Mouse (Mus musculus) embryonic facial prominence, embryonic 15.5 days (tissue): ENCODE results near the gene Dscam. TPM values are rescaled to one million over a fixed set of nuclear protein-coding genes. Genes with fewer than 3 reads are reported as not detected.

ENCODE experiments used
- ATAC-seq: fragments of 200-750 bp; cut with Nextera tagmentation; 2 replicates; pipeline ENCODE4 v1.8.0; 2017; ENCODE audit warnings: low read depth, moderate TSS enrichment; ENCODE audit not compliant: insufficient number of reproducible peaks, low FRiP score, low TSS enrichment
- H3K27ac ChIP-seq: fragments of 300-500 bp; sonication (generic); replicated peaks from 2 replicates; pipeline ENCODE4 v1.5.1; 2015; ENCODE audit warnings: mild to moderate bottlenecking, inconsistent platforms
- H3K27me3 ChIP-seq: fragments of 300-500 bp; sonication (generic); 2 replicates; pipeline ENCODE4 v1.6.1; 2015; ENCODE audit warnings: inconsistent platforms
- H3K36me3 ChIP-seq: fragments of 300-500 bp; sonication (generic); 2 replicates; pipeline ENCODE4 v1.6.1; 2015; ENCODE audit warnings: mild to moderate bottlenecking, inconsistent platforms
- H3K4me1 ChIP-seq: fragments of 300-500 bp; sonication (generic); 2 replicates; pipeline ENCODE4 v1.6.1; 2015; ENCODE audit warnings: inconsistent platforms
- H3K4me2 ChIP-seq: fragments of 300-500 bp; sonication (generic); replicated peaks from 2 replicates; pipeline ENCODE4 v1.6.1; 2015; ENCODE audit warnings: mild to moderate bottlenecking, inconsistent platforms
- H3K4me3 ChIP-seq: fragments of 300-500 bp; sonication (generic); replicated peaks from 2 replicates; pipeline ENCODE4 v1.5.1; 2015; ENCODE audit warnings: mild to moderate bottlenecking, inconsistent platforms
- H3K9ac ChIP-seq: fragments of 300-500 bp; sonication (generic); 2 replicates; pipeline ENCODE4 v1.6.1; 2015; ENCODE audit warnings: inconsistent platforms
- H3K9me3 ChIP-seq: fragments of 300-500 bp; sonication (generic); replicated peaks from 2 replicates; pipeline ENCODE4 v1.6.1; 2016; ENCODE audit warnings: inconsistent platforms
- WGBS: fragments of 180-500 bp; shearing (Covaris S2); methylation state at CpG from one replicate; pipeline ENCODE4 v1.1.7; 2015; 5-methylcytosine and 5-hydroxymethylcytosine counted together
- polyA plus RNA-seq: library from polyadenylated mRNA; unstranded; fragments of >200 nt; fragmentation: Nextera tagmentation; extraction: Ambion mirVana; gene quantifications from 2 replicates; pipeline ENCODE4 v1.2.1, GENCODE M21; 2015

Gene Dscam
- polyA plus RNA-seq, 1 experiment from 2014 or later, result 0.31 TPM

DNA sequence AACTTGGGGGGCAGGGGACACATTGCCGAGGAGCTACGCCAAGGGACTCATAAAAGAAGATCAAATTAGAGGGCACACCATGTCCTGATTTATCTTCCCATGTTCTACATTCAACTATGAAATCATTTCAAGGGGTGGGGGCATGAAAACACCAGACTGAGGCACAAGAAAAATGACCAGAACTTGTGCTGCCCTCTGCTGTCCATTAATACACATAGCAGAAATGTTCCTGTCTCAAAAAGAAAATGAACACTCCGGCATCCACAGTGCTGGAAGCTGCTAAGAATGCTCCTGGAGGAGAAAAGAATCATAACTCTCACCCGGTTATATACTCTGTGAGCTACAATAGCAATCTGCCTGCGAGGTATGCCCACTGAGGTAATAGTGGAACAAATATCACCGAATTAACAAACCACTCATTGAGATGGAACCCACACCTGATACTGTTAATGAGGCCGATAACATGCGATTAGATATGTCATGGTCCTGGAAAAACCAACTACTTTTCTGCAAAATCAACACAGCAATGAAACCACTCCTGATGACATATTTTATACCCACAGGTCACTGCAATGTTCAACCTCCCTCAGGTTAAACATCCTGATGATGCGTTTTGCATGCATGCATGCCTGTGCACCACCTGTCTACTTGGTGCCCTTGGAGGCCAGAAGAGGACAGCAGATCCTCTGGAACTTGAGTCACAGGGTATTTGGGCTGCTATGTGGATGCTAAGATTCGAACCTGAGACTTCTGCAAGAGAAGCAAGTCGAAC, 498.8 kb downstream of the Dscam start:
- ATAC-seq, result no peak
- Histone ChIP-seq H3K27ac (no peak overlapping the region), H3K4me2 (no peak overlapping the region), H3K9me3 (no peaks in the 10 kb centered on the region), H3K27me3 (peaks cover 6% of the 10 kb centered on the region), H3K9ac (no peak overlapping the region), H3K4me1 (no peaks in the 10 kb centered on the region), H3K36me3 (no peaks in the 10 kb centered on the region), H3K4me3 (no peak overlapping the region)
- 59% methylated on average over 11 of the region's 11 CpGs for WGBS

DNA sequence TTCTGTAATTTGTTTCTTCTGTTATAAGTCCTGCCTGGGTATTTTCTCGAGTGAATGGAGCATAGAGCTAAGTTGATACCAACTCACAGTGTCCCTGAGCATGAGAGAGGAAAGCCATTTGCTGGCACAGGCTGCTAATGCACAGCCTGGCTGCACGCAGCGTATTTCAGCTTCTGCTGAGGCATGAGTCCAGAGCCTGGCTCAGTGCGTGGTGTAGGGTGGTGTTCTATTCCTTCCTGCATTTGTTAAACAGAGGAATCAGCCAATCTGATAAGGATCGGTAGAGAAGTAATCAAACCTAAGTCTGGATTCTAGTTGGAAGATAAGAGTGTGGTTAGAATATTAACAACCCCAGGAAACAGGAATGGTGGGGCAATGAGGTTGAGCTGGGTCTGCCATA, 500.8 kb downstream of the Dscam start:
- Histone ChIP-seq H3K27ac (no peak overlapping the region), H3K27me3 (peaks cover 6% of the 10 kb centered on the region), H3K9me3 (no peaks in the 10 kb centered on the region), H3K4me1 (no peaks in the 10 kb centered on the region), H3K4me2 (no peak overlapping the region), H3K36me3 (no peaks in the 10 kb centered on the region), H3K9ac (no peak overlapping the region), H3K4me3 (no peak overlapping the region)
- 66% methylated on average over 5 of the region's 5 CpGs for WGBS
- ATAC-seq, result no peak

DNA sequence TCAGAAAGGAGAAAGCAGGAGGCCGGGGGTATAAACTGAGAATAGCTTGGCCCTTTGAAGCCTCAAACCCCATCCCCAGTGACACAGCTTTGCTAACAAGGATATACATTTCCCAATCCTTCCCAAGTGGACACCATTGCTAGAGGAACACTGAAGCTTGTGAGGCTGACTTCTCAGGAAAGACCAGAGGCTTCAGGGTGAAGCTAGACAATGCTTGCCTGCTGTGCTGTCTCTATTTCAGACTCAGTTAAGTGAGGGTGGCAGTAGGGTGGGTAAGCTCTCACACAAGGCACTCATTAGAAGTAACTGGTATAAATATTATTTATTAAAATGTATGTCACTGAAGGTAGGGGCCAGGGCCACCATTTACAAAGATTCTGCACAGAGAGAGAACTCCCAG, 502.1 kb downstream of the Dscam start:
- Histone ChIP-seq H3K36me3 (no peaks in the 10 kb centered on the region), H3K27me3 (peaks cover 6% of the 10 kb centered on the region)
- no peak for ATAC-seq

DNA sequence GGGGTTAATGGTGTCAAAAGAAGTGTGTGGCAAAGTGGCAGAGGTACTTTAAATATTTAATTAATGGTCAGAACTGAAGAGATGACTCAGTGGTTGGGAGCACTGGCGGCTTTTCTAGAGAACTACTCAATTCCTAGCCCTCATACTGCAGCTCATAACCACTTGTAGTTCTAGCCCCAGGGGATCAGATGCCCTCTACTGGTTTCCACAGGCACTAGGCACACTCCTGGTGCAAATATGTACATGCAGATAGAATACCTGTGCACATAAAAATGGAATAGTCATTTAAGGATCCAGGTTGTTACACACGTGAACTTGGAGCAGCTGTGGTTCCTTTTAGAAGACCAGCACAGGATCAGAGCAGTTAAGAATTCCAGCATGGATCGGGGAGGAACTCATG, 509.5 kb downstream of the Dscam start:
- H3K9ac ChIP-seq, result no peak overlapping the region
- H3K4me2 ChIP-seq, result no peak overlapping the region
- H3K4me3 ChIP-seq, result no peak overlapping the region
- no peak overlapping the region for H3K27ac ChIP-seq
- ATAC-seq, result no peak
- no peaks in the 10 kb centered on the region for H3K36me3 ChIP-seq
- H3K9me3 ChIP-seq, result no peaks in the 10 kb centered on the region
- H3K4me1 ChIP-seq, result peaks cover 8% of the 10 kb centered on the region; the same call in 1 of the 2 replicates
- 84% methylated on average over 3 of the region's 3 CpGs for WGBS
- H3K27me3 ChIP-seq, result no peaks in the 10 kb centered on the region

More for the DNA sequence above, 502.1 kb downstream of the Dscam start:
- Histone ChIP-seq H3K9ac (no peak overlapping the region), H3K4me1 (no peaks in the 10 kb centered on the region), H3K4me3 (no peak overlapping the region), H3K27ac (no peak overlapping the region), H3K9me3 (no peaks in the 10 kb centered on the region), H3K4me2 (no peak overlapping the region)
- 85% methylated on average over 1 of the region's 1 CpGs for WGBS

DNA sequence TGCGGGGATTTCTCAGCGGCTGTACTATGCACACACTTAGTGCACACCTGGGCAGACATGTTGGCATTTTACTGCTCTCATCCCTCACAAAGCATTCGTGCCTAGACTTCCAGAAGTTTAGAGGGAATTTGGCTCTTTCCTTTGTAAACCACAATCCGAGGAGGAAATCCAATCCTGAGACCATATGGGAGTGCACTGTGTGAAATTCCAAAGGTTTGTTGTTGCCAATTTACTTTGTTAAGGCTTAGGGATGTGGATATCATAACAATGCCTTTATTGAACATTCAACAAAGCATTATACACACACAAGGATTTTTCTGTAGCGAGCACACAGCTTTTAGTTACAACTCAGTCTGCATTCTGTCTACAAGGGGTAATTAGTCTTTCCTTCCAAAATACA, 511.3 kb downstream of the Dscam start:
- Histone ChIP-seq H3K36me3 (no peaks in the 10 kb centered on the region), H3K9me3 (no peaks in the 10 kb centered on the region), H3K4me3 (no peak overlapping the region), H3K4me2 (no peak overlapping the region), H3K4me1 (peaks cover 8% of the 10 kb centered on the region; the same call in 1 of the 2 replicates), H3K9ac (no peak overlapping the region), H3K27ac (no peak overlapping the region), H3K27me3 (no peaks in the 10 kb centered on the region)
- no peak for ATAC-seq
- 29% methylated on average over 5 of the region's 5 CpGs for WGBS

DNA sequence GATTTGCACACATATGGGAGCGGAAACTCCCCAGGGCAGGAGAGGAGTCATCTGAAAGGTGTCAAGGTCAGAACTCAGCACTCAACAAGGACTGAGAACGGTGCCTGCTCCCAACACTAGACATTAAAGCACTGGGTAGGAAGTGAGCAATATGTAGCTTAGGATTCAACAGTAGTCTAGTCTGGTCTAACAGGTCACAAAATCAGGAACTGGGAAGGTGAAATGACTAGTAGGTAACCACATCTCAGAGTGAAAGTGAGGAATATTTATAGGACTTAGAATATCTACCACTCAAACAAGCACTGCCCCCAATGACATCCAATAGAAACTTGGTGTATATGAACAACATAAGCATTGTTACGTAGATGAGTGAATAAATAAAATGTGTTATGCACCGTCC, 515.0 kb downstream of the Dscam start:
- Histone ChIP-seq H3K27ac (no peak overlapping the region), H3K4me3 (no peak overlapping the region), H3K4me1 (peaks cover 8% of the 10 kb centered on the region; the same call in 1 of the 2 replicates), H3K9ac (no peak overlapping the region), H3K4me2 (no peak overlapping the region), H3K27me3 (no peaks in the 10 kb centered on the region), H3K9me3 (no peaks in the 10 kb centered on the region), H3K36me3 (no peaks in the 10 kb centered on the region)
- ATAC-seq, result no peak
- 85% methylated on average over 4 of the region's 4 CpGs for WGBS

DNA sequence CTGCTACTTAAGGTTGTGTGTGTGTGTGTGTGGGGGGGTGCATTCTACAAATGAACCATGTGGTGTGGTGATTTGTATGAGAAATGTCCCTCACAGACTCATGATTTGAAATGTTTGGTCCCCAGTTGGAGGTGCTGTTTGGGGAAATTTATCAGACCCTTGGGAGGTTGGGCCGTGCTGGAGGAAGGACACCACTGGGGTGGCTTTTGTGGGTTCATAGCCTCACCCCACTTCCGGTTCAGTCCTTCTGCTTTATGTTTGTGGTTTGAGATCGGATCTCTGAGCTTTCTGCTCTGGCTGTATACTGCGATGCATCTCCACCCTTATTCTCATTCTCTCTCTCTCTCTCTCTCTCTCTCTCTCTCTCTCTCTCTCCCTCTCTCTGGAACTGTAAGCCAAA, 516.5 kb downstream of the Dscam start:
- WGBS, result 78% methylated on average over 4 of the region's 4 CpGs
- Histone ChIP-seq H3K27ac (no peak overlapping the region), H3K27me3 (no peaks in the 10 kb centered on the region), H3K4me3 (no peak overlapping the region), H3K36me3 (no peaks in the 10 kb centered on the region), H3K9me3 (no peaks in the 10 kb centered on the region), H3K4me2 (no peak overlapping the region), H3K4me1 (peaks cover 5% of the 10 kb centered on the region; the same call in 1 of the 2 replicates), H3K9ac (no peak overlapping the region)
- no peak for ATAC-seq

DNA sequence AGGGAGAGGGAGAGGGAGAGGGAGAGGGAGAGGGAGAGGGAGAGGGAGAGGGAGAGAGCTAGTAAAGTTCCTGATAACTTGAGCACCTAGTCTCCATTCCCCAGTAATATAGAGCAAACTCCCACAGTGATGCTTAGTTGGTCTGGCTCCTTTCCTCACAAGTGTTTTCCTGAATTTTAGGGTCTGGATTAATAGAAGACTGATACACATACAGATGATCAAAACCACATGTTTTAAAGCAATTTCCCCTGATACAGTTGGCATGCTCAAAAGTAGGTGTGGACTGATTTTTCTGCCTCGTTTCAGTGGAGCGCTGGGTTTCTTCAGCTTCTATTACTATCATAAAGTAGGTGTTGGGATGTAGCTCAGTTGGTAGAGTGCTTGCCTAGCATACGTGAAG, 519.1 kb downstream of the Dscam start:
- H3K36me3 ChIP-seq, result no peaks in the 10 kb centered on the region
- no peak for ATAC-seq
- no peaks in the 10 kb centered on the region for H3K9me3 ChIP-seq
- WGBS, result 63% methylated on average over 3 of the region's 3 CpGs
- H3K4me1 ChIP-seq, result no peaks in the 10 kb centered on the region
- H3K9ac ChIP-seq, result no peak overlapping the region
- H3K4me2 ChIP-seq, result no peak overlapping the region
- H3K27me3 ChIP-seq, result no peaks in the 10 kb centered on the region
- H3K27ac ChIP-seq, result no peak overlapping the region
- H3K4me3 ChIP-seq, result no peak overlapping the region

DNA sequence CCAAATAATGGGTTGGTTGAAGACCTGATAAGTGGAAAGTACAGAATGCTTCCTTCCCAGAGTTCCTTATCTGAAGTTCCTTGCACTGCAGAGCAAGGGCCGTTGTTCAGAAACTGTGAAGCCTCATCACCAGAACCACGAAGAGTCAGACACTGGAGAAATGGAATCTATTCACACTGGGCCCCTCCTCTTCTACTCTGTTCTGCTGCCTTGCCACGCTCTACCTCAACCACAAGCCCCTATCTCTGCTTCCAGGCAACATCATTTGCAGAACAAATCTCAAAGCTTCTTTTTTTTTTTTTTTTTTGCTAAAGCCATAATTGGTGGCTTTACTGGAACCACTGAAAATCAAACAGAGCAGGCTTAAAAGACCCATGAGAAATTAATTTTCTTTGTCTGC, 530.5 kb downstream of the Dscam start:
- Histone ChIP-seq H3K27me3 (no peaks in the 10 kb centered on the region), H3K36me3 (no peaks in the 10 kb centered on the region), H3K4me2 (no peak overlapping the region), H3K27ac (no peak overlapping the region), H3K9me3 (no peaks in the 10 kb centered on the region), H3K4me1 (no peaks in the 10 kb centered on the region), H3K4me3 (no peak overlapping the region), H3K9ac (no peak overlapping the region)
- 58% methylated on average over 3 of the region's 3 CpGs for WGBS
- ATAC-seq, result no peak

DNA sequence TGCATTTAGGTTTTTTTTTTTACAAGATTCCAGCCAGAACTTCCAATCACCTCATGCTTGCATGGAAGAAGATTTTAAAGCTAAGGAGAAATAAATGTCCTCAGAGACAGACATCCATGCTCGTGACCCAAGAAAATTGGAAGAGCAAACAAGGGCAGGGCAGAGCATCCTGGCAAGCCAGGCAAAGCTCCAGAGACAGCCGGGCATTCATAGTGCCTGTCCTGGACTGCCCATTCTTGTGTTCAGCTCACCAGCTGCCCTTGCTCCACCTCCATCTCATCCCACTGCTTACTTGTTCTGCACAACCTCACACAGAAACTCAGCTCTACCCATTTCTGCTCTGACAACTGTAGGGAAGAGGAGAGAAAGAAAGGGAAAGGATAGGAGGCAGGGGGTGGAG, 534.6 kb downstream of the Dscam start:
- Histone ChIP-seq H3K9ac (no peak overlapping the region), H3K9me3 (no peaks in the 10 kb centered on the region), H3K4me2 (no peak overlapping the region), H3K36me3 (no peaks in the 10 kb centered on the region), H3K4me3 (no peak overlapping the region), H3K27me3 (no peaks in the 10 kb centered on the region), H3K27ac (no peak overlapping the region), H3K4me1 (no peaks in the 10 kb centered on the region)
- 75% methylated on average over 2 of the region's 2 CpGs for WGBS
- no peak for ATAC-seq

DNA sequence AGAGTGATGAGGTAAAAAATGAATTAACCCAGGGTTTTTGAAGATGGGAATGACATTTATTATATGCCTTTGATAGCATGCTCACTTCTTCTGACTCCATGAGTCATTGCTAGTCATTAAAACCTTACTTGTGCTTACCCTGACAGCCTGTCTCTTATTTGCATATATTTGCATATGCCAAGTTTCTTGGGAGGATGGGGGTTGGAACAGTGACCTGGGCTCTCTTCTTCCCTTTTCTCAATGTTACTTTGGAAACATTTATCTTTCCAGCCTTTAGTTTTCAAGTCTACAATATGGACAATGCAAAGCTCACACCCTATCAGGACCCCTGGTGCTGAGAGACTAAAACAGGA, 535.8 kb downstream of the Dscam start:
- no peak for ATAC-seq
- Histone ChIP-seq H3K4me1 (no peaks in the 10 kb centered on the region), H3K4me2 (no peak overlapping the region), H3K9ac (no peak overlapping the region), H3K36me3 (no peaks in the 10 kb centered on the region), H3K27me3 (no peaks in the 10 kb centered on the region), H3K4me3 (no peak overlapping the region), H3K9me3 (no peaks in the 10 kb centered on the region), H3K27ac (no peak overlapping the region)

DNA sequence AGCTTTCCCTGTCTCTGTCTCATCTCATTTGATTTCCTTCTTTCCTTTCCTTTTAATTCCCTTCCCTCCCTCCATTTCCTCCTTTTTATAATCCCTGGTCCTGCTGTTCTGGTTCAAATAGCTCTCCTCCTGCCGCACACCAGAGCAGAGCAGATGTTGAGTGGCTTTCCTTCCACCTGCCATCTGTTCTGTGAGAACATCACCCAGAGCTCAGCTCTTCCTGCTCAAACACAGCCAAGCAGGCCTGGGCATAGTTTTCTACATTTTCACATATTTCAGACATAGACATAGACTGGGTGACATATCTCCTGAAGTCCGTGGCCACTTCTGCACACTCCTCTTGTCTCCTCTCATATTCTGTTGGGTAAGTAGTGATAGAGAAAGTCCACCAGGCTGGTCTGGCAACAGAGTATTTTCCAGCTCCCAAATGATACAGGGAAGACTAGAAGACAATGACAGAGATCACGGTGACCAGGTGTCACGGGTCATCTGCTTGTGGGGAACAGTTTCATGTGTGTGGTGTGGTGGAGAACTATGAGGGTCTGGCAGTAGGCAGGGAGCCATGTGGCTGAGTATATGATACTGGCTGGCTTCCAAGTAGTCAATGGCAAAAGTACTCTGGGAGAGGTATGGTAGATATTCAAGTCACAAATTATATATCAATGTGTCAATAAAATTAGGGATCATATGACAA, 536.3 kb downstream of the Dscam start:
- Histone ChIP-seq H3K36me3 (no peaks in the 10 kb centered on the region), H3K27me3 (no peaks in the 10 kb centered on the region), H3K4me2 (no peak overlapping the region), H3K4me3 (no peak overlapping the region), H3K4me1 (no peaks in the 10 kb centered on the region), H3K27ac (no peak overlapping the region), H3K9ac (no peak overlapping the region), H3K9me3 (no peaks in the 10 kb centered on the region)
- 80% methylated on average over 4 of the region's 4 CpGs for WGBS
- ATAC-seq, result no peak
